Mouse (Mus musculus) hindbrain, embryonic 13.5 days (tissue): Measurements from ENCODE around the gene Arhgdia. TPM values are rescaled to one million over a fixed set of nuclear protein-coding genes. Genes with fewer than 3 reads are reported as not detected.
"Not testable (repeated sequence)": the region's sequence is repeated elsewhere in the genome, so short reads cannot be mapped to it uniquely, and the experiment has no call there.

Experiments used
- ATAC-seq: fragments of 200-750 bp; cut with Nextera tagmentation; 2 replicates; pipeline ENCODE4 v1.8.0; 2017; ENCODE audit warnings: moderate TSS enrichment; ENCODE audit not compliant: low FRiP score
- H3K27ac ChIP-seq: fragments of 300-500 bp; sonication (generic); 2 replicates; pipeline ENCODE4 v1.5.1; 2015; ENCODE audit warnings: inconsistent platforms, mild to moderate bottlenecking, moderate library complexity
- H3K27me3 ChIP-seq: fragments of 300-500 bp; sonication (generic); 2 replicates; pipeline ENCODE4 v1.6.1; 2015; ENCODE audit warnings: mild to moderate bottlenecking, inconsistent platforms
- H3K36me3 ChIP-seq: fragments of 300-500 bp; sonication (generic); 2 replicates; pipeline ENCODE4 v1.6.1; 2015; ENCODE audit warnings: mild to moderate bottlenecking, inconsistent platforms
- H3K4me1 ChIP-seq: fragments of 300-500 bp; sonication (generic); replicated peaks from 2 replicates; pipeline ENCODE4 v1.6.1; 2015; ENCODE audit warnings: inconsistent platforms
- H3K4me2 ChIP-seq: fragments of 300-500 bp; sonication (generic); 2 replicates; pipeline ENCODE4 v1.6.1; 2015; ENCODE audit warnings: inconsistent platforms, mild to moderate bottlenecking, moderate library complexity
- H3K4me3 ChIP-seq: fragments of 300-500 bp; sonication (generic); 2 replicates; pipeline ENCODE4 v1.5.1; 2015; ENCODE audit warnings: mild to moderate bottlenecking, inconsistent platforms
- H3K9ac ChIP-seq: fragments of 300-500 bp; sonication (generic); 2 replicates; pipeline ENCODE4 v1.6.1; 2015; ENCODE audit warnings: mild to moderate bottlenecking, inconsistent platforms
- H3K9me3 ChIP-seq: fragments of 300-500 bp; sonication (generic); 2 replicates; pipeline ENCODE4 v1.6.1; 2016; ENCODE audit warnings: inconsistent platforms
- WGBS: fragments of 180-500 bp; shearing (Covaris S2); methylation state at CpG from one replicate; pipeline ENCODE4 v1.1.7; 2015; 5-methylcytosine and 5-hydroxymethylcytosine counted together
- polyA plus RNA-seq: library from polyadenylated mRNA; unstranded; fragments of >200 nt; fragmentation: Nextera tagmentation; extraction: Ambion mirVana; gene quantifications from 2 replicates; pipeline ENCODE4 v1.2.1, GENCODE M21; 2015

The Arhgdia gene
- polyA plus RNA-seq, 1 experiment from 2014 or later = 471 TPM

DNA sequence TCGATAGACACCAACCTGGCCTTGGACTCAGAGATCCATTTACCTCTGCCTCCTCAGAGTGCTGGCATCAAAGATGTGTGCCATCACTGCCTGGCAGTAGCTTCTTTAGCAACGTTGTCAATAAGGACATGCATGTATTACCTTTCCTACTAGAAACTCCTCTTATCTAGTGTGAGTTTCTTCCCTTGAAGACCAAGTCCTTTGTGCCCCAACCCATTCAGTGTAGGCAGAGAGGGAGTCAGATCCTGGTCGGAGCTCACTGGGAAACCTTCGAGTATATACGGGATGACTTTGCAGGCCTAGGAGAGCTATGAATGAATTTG is 7.2 kb downstream of the Arhgdia start:
- Histone ChIP-seq H3K4me2 (peak overlapping the region; percentile 91), H3K9me3 (no peaks in the 10 kb centered on the region), H3K27me3 (no peaks in the 10 kb centered on the region), H3K27ac (no peak overlapping the region), H3K9ac (peak overlapping the region; percentile 86), H3K4me1 (peaks cover 35% of the 10 kb centered on the region), H3K36me3 (peaks cover 43% of the 10 kb centered on the region), H3K4me3 (peak overlapping the region; percentile 96)
- no peak for ATAC-seq
- WGBS = 48% methylated on average over 5 of the region's 5 CpGs

- Histone ChIP-seq H3K27ac (peak overlapping the region; percentile 89), H3K4me3 (peak overlapping the region; percentile 96), H3K27me3 (no peaks in the 10 kb centered on the region), H3K4me2 (peak overlapping the region; percentile 91), H3K9ac (peak overlapping the region; percentile 86), H3K4me1 (peaks cover 30% of the 10 kb centered on the region), H3K36me3 (peaks cover 40% of the 10 kb centered on the region), H3K9me3 (no peaks in the 10 kb centered on the region)
- under 1% methylated on average over 23 of the region's 23 CpGs for WGBS
- no peak for ATAC-seq
Measured at GRCm38 (mm10) chr11:120573585-120574277, 7.7 kb downstream of the Arhgdia start.

DNA sequence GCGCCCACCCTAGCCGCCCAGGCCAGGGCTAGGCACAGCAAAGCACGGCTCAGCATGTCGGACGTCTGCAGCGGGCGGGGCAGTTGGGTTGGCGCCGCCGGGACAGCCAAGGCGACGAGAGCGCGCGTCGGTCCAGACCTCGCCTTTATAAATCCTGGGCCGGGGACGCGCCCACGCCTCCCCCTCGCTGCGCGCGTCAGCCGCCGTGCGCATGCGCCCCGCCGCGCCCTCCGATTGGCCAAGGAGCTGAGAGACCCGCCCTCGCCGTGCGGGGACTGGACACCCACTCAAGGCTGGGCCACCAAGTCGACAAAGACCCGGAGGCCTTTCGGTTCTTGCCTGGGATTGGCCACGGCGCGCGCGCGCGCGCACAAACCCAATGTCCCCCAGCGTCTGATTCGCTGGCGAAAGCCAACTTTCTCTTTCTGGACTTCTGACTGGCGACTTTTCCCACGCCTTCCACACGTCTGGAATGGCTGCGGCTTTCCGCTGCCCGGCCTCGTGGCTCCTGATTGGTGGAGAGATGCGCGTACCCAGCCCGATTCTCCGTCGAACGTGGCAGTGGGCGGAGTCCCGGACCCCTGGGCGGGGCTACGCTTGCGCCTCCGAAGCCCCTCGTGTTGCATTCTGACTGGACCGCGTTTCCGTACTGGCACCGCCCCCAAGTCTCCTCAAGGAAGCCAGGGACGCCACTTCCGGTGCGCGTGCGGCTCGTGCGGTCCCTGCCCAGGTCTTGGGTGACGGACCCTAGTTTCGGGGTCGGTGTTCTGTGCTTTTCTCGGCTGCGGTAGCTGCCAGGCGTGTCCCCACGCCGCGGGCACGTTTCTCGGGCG is 8.5 kb downstream of the Arhgdia start, which contains the start of gene P4hb:
TSS of gene P4hb (minus strand) at position 502 of the 833 bp plus-strand sequence.
- Histone ChIP-seq H3K27ac (peak within 1 kb of the TSS; percentile 89), H3K9me3 (no peaks in the 10 kb centered on the region), H3K9ac (peak within 1 kb of the TSS; percentile 95), H3K36me3 (peaks cover 40% of the 10 kb centered on the region), H3K27me3 (no peaks in the 10 kb centered on the region), H3K4me3 (peak within 1 kb of the TSS; percentile 96), H3K4me2 (peak within 1 kb of the TSS; percentile 91), H3K4me1 (peaks cover 28% of the 10 kb centered on the region)
- ATAC-seq = peak; percentile 97
- WGBS = under 1% methylated on average over 94 of the region's 94 CpGs

DNA sequence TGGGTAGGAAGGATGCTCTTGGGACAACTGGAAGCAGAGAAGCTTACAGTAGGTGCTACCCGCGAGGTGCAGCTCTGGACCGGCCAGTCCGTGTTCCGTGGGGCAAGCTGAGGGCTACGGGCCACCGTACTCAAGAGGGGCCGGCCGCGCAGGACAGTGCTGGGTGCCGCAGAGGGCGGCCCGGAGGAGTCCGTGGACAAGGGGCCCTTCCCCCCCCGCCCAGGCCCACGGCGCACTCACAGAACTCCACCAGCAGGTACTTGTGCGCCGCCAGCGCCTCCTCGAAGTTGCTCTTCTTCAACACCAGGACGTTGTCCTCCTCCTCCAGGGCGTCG is 9.0 kb downstream of the Arhgdia start:
- H3K4me2 ChIP-seq = peak overlapping the region; percentile 75
- peak overlapping the region; percentile 95 for H3K9ac ChIP-seq
- peaks cover 40% of the 10 kb centered on the region for H3K36me3 ChIP-seq
- H3K27ac ChIP-seq = peak overlapping the region; percentile 89
- H3K4me3 ChIP-seq = peak overlapping the region; percentile 96
- H3K27me3 ChIP-seq = no peaks in the 10 kb centered on the region
- peak; percentile 43; the same call in 1 of the 2 replicates for ATAC-seq
- WGBS = under 1% methylated on average over 23 of the region's 24 CpGs
- no peaks in the 10 kb centered on the region for H3K9me3 ChIP-seq
- peaks cover 28% of the 10 kb centered on the region for H3K4me1 ChIP-seq

GRCm38 (mm10) chr11:120571754-120572416 is 9.5 kb downstream of the Arhgdia start:
- 16% methylated on average over 11 of the region's 11 CpGs for WGBS
- H3K36me3 ChIP-seq = peaks cover 41% of the 10 kb centered on the region
- H3K4me3 ChIP-seq = peak overlapping the region; percentile 96
- no peak for ATAC-seq
- peak overlapping the region; percentile 95 for H3K9ac ChIP-seq
- H3K4me2 ChIP-seq = peak overlapping the region; percentile 75
- peak overlapping the region; percentile 89 for H3K27ac ChIP-seq
- H3K27me3 ChIP-seq = no peaks in the 10 kb centered on the region
- H3K4me1 ChIP-seq = peaks cover 28% of the 10 kb centered on the region
- H3K9me3 ChIP-seq = no peaks in the 10 kb centered on the region

DNA sequence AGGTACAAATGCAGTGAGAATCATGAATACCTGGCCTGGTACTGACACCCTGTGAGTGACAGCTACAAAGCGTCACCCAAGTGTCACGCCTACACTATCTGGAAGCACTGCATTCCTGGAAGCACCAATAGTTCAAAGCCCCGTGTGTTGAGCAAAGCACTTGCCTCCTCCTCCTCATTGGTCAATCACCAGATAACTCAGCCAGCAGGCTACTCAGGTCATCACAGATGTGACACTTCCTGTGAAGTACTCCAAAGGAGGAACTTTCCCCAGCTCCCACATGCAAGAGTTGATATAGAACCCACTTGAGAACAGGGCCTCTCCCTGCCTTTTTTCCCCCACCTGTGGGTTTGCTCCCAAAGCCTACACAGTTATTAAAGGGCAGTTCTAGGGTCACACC is 10.3 kb downstream of the Arhgdia start:
- H3K4me2 ChIP-seq = peak overlapping the region; percentile 75
- H3K27me3 ChIP-seq = no peaks in the 10 kb centered on the region
- H3K4me3 ChIP-seq = peak overlapping the region; percentile 96
- H3K9ac ChIP-seq = peak overlapping the region; percentile 95
- no peaks in the 10 kb centered on the region for H3K9me3 ChIP-seq
- H3K27ac ChIP-seq = no peak overlapping the region
- peaks cover 28% of the 10 kb centered on the region for H3K4me1 ChIP-seq
- WGBS = 86% methylated on average over 3 of the region's 3 CpGs
- peaks cover 48% of the 10 kb centered on the region for H3K36me3 ChIP-seq
- ATAC-seq = no peak

- no peak for ATAC-seq
- Histone ChIP-seq H3K9me3 (no peaks in the 10 kb centered on the region), H3K9ac (no peak overlapping the region), H3K27ac (no peak overlapping the region), H3K4me1 (peaks cover 16% of the 10 kb centered on the region), H3K27me3 (no peaks in the 10 kb centered on the region), H3K36me3 (peaks cover 76% of the 10 kb centered on the region), H3K4me3 (no peak overlapping the region), H3K4me2 (no peak overlapping the region)
- WGBS = 92% methylated on average over 6 of the region's 6 CpGs
Measured at GRCm38 (mm10) chr11:120568324-120568723, 13.1 kb downstream of the Arhgdia start.

DNA sequence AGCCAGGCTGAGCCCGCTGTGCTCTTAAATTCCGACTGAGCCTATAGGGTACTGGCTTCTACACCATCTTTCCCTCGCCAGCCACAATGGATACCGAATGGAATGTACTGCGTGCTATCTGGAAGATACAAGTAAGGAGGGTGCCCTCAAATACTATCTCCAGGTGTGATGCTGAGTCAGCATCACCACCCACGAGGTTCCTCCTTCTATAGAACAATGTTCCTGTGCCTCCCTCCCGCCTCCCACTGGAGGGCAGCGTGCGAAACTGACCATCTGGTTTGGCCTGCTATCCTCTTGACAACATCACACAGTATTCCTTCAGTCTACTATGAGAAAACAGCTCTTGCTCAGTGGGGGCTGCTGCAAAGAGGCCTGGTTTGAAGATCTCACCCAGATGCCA is 16.3 kb downstream of the Arhgdia start:
- no peak overlapping the region for H3K9ac ChIP-seq
- H3K4me3 ChIP-seq = no peak overlapping the region
- H3K4me2 ChIP-seq = no peak overlapping the region
- H3K36me3 ChIP-seq = peaks cover 95% of the 10 kb centered on the region
- 87% methylated on average over 9 of the region's 9 CpGs for WGBS
- no peaks in the 10 kb centered on the region for H3K9me3 ChIP-seq
- no peaks in the 10 kb centered on the region for H3K4me1 ChIP-seq
- H3K27me3 ChIP-seq = no peaks in the 10 kb centered on the region
- no peak for ATAC-seq
- no peak overlapping the region for H3K27ac ChIP-seq

GRCm38 (mm10) chr11:120562949-120563348 is 18.5 kb downstream of the Arhgdia start:
- Histone ChIP-seq H3K27me3 (no peaks in the 10 kb centered on the region), H3K36me3 (peaks cover 92% of the 10 kb centered on the region), H3K4me2 (no peak overlapping the region), H3K4me1 (no peaks in the 10 kb centered on the region), H3K9ac (no peak overlapping the region), H3K27ac (no peak overlapping the region), H3K9me3 (no peaks in the 10 kb centered on the region), H3K4me3 (no peak overlapping the region)
- ATAC-seq = no peak
- 96% methylated on average over 13 of the region's 13 CpGs for WGBS

DNA sequence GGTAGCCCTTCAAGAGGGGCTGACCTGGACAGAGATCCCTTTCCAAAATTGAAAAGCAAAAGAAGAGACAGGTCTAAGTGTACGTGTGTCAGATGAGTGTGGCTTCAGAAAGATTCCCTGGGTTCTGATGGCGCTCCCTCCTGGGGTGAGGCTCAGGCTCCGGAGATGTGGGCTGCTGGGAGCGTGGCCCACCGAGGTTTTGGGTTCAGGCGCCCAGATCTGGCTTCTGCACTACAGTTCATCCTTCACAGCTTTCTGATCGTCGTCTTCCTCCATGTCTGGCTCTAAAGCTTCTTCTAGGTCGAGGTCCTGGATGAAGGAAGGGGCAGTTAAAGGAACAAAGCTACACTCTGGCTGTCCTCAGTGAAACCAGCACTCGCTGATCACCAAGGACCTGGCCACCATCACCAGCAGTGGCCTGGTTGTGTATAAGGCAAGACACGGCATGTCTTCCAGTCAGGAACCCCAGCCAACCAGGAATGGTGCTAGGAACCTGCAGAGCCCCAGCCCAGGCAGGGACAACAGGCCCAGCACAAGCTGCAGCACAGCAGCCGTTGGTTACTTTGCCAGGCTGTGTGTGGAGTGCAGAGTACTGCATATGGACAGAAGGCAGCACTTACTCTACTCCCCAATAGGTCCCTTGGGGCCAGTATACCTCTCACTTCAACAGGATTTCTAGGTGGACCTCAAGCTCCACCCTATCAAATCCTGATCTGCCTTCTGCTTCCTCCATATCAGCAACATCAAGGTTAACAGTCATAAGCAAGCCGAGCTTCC is 20.3 kb downstream of the Arhgdia start:
- 92% methylated on average over 13 of the region's 13 CpGs for WGBS
- peaks cover 4% of the 10 kb centered on the region; the same call in 1 of the 2 replicates for H3K9me3 ChIP-seq
- no peak overlapping the region for H3K4me3 ChIP-seq

GRCm38 (mm10) chr11:120558843-120559242 is 22.6 kb downstream of the Arhgdia start:
- not testable (repeated sequence) for H3K27ac ChIP-seq, H3K9me3 ChIP-seq, H3K9ac ChIP-seq, H3K4me1 ChIP-seq, H3K4me3 ChIP-seq, ATAC-seq, H3K4me2 ChIP-seq, H3K27me3 ChIP-seq
- WGBS = 89% methylated on average over 6 of the region's 6 CpGs
- H3K36me3 ChIP-seq = peaks cover 52% of the 10 kb centered on the region

More for the DNA sequence above, 20.3 kb downstream of the Arhgdia start:
- no peaks in the 10 kb centered on the region for H3K27me3 ChIP-seq
- no peak overlapping the region for H3K27ac ChIP-seq
- no peaks in the 10 kb centered on the region for H3K4me1 ChIP-seq
- no peak for ATAC-seq
- H3K36me3 ChIP-seq = peaks cover 74% of the 10 kb centered on the region
- H3K9ac ChIP-seq = no peak overlapping the region
- H3K4me2 ChIP-seq = no peak overlapping the region

DNA sequence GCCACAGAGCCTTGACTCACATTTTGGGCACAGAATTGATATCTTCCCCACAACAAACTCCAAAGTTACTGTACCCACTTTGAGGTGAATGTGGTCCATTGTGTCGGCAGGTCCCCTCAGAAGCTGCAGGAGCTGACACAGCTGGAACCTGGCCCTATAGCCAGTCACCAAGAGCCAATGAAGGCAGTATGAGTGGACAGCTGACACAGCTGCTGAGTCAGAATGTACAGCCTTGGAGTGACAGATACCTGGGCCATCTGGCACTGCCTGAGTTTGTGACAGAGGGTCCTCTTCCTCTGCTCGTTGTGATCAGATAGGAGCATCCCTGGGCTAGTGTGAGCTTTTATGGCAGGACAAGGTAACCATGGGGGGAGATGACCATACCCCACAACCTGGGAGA is 26.2 kb downstream of the Arhgdia start:
- peaks cover 16% of the 10 kb centered on the region for H3K36me3 ChIP-seq
- WGBS = 87% methylated on average over 2 of the region's 2 CpGs
- H3K4me2 ChIP-seq = no peak overlapping the region
- H3K27ac ChIP-seq = no peak overlapping the region
- H3K4me3 ChIP-seq = no peak overlapping the region
- peaks cover 3% of the 10 kb centered on the region for H3K4me1 ChIP-seq
- ATAC-seq = no peak
- H3K27me3 ChIP-seq = no peaks in the 10 kb centered on the region
- H3K9ac ChIP-seq = no peak overlapping the region
- peaks cover 4% of the 10 kb centered on the region; the same call in 1 of the 2 replicates for H3K9me3 ChIP-seq
